In genomic region chr3:96576005-96576658, GRCm38 (mm10) we compare ENCODE assay signal across 8 mouse cellular contexts. TPM values are rescaled to one million over a fixed set of nuclear protein-coding genes. Genes with fewer than 3 reads are reported as not detected.
DNase-seq lines count a peak whose midpoint lies in the region; ATAC-seq lines count a peak whose summit lies in the region.

No protein-coding gene starts in this region.

- H3K27ac ChIP-seq in forebrain, embryonic 10.5 days: peak overlapping the region; percentile 81
- H3K27ac ChIP-seq in limb, embryonic 12.5 days: peak overlapping the region; percentile 76
- H3K27ac ChIP-seq in midbrain, embryonic 13.5 days: peak overlapping the region; percentile 66

- peak overlapping the region; percentile 47 for H3K4me2 ChIP-seq in limb, embryonic 12.5 days
- H3K4me2 ChIP-seq in midbrain, embryonic 13.5 days (replicated peaks): peak overlapping the region; percentile 41

- intact Hi-C loops in heart, postnatal 25 days (cut with DNase I): loop anchor here (1.0 kb wide), 1 partner anchor 19 kb away; the partner anchor contains the start of gene Txnip

- H3K4me1 ChIP-seq in forebrain, embryonic 10.5 days: peaks cover 47% of the 10 kb centered on the region
- peaks cover 24% of the 10 kb centered on the region for H3K4me1 ChIP-seq in limb, embryonic 12.5 days (replicated peaks)
- peaks cover 20% of the 10 kb centered on the region for H3K4me1 ChIP-seq in midbrain, embryonic 13.5 days (replicated peaks)

- H3K4me3 ChIP-seq in forebrain, embryonic 10.5 days: peak overlapping the region; percentile 33
- H3K4me3 ChIP-seq in limb, embryonic 12.5 days (replicated peaks): peak overlapping the region; percentile 8
- H3K4me3 ChIP-seq in midbrain, embryonic 13.5 days (replicated peaks): no peak overlapping the region

- WGBS in forebrain, embryonic 10.5 days: 81% methylated on average over 14 of the region's 14 CpGs
- 50% methylated on average over 14 of the region's 14 CpGs for WGBS in limb, embryonic 12.5 days
- WGBS in midbrain, embryonic 13.5 days: 76% methylated on average over 14 of the region's 14 CpGs

- no peak overlapping the region for H3K9ac ChIP-seq in limb, embryonic 12.5 days (replicated peaks)
- no peak overlapping the region; the same call in 1 of the 2 replicates for H3K9ac ChIP-seq in midbrain, embryonic 13.5 days (replicated peaks)

- peak; percentile 38 for DNase-seq in urinary bladder, postnatal 25 days (ENCODE audit: low spot score)
- no peak for DNase-seq in urinary bladder, postnatal 10 days (ENCODE audit: low spot score)
- no peak for DNase-seq in forebrain, embryonic 10.5 days (ENCODE audit: extremely low spot score, low spot score)
- peak; percentile 81 for DNase-seq in heart, postnatal 25 days (ENCODE audit: low spot score)
- DNase-seq in cerebellum, postnatal 4 days (ENCODE audit: low spot score in 2 of 2): no peak
- no peak for DNase-seq in right cerebral cortex, postnatal 14 days

- H3K36me3 ChIP-seq in forebrain, embryonic 10.5 days (replicated peaks): no peaks in the 10 kb centered on the region
- peaks cover 3% of the 10 kb centered on the region; the same call in 1 of the 2 replicates for H3K36me3 ChIP-seq in limb, embryonic 12.5 days
- no peaks in the 10 kb centered on the region for H3K36me3 ChIP-seq in midbrain, embryonic 13.5 days

- no peaks in the 10 kb centered on the region for H3K9me3 ChIP-seq in forebrain, embryonic 10.5 days
- no peaks in the 10 kb centered on the region for H3K9me3 ChIP-seq in limb, embryonic 12.5 days
- no peaks in the 10 kb centered on the region for H3K9me3 ChIP-seq in midbrain, embryonic 13.5 days

- no peak; the same call in 1 of the 2 replicates for ATAC-seq in limb, embryonic 12.5 days (ENCODE audit: insufficient number of reproducible peaks, insufficient read depth, low FRiP score, low TSS enrichment, low read depth)
- ATAC-seq in midbrain, embryonic 13.5 days: no peak

- H3K27me3 ChIP-seq in forebrain, embryonic 10.5 days (ENCODE audit: poor library complexity, severe bottlenecking): peaks cover 6% of the 10 kb centered on the region
- peaks cover 3% of the 10 kb centered on the region; the same call in 1 of the 2 replicates for H3K27me3 ChIP-seq in limb, embryonic 12.5 days
- peaks cover 4% of the 10 kb centered on the region; the same call in 1 of the 2 replicates for H3K27me3 ChIP-seq in midbrain, embryonic 13.5 days

RNA-seq across cellular contexts. Expression of gene Gm16253, which starts 0.7 kb away (rescaled TPM):
- 0.66 and 1.6 TPM in 2 replicates for polyA plus RNA-seq in forebrain, embryonic 10.5 days (2016; fragmentation: Nextera tagmentation; extraction: Ambion mirVana)
- total RNA-seq in heart, postnatal 25 days (2021): 1 to 10 TPM; 1.1 to 2.1 TPM
- polyA plus RNA-seq in limb, embryonic 12.5 days (2016; fragmentation: Nextera tagmentation; extraction: Ambion mirVana): 0.72 and 1.5 TPM in 2 replicates
- 0.81 and 1.7 TPM in 2 replicates for polyA plus RNA-seq in midbrain, embryonic 13.5 days (2015; fragmentation: Nextera tagmentation; extraction: Ambion mirVana)

RNA-seq across cellular contexts. Expression of gene Polr3gl, which starts 17.8 kb away (rescaled TPM):
- polyA plus RNA-seq in forebrain, embryonic 10.5 days (2016; fragmentation: Nextera tagmentation; extraction: Ambion mirVana): 23.8 and 27.3 TPM in 2 replicates
- 10 to 100 TPM; 25.2 to 25.9 TPM for total RNA-seq in heart, postnatal 25 days (2021)
- 48.5 and 50.4 TPM in 2 replicates for polyA plus RNA-seq in limb, embryonic 12.5 days (2016; fragmentation: Nextera tagmentation; extraction: Ambion mirVana)
- 41.1 and 42.0 TPM in 2 replicates for polyA plus RNA-seq in midbrain, embryonic 13.5 days (2015; fragmentation: Nextera tagmentation; extraction: Ambion mirVana)

RNA-seq across cellular contexts. Expression of gene Txnip, which starts 18.4 kb away (rescaled TPM):
- polyA plus RNA-seq in forebrain, embryonic 10.5 days (2016; fragmentation: Nextera tagmentation; extraction: Ambion mirVana): 26.8 and 27.9 TPM in 2 replicates
- total RNA-seq in heart, postnatal 25 days (2021): 100 to 1,000 TPM; 341 to 607 TPM
- polyA plus RNA-seq in limb, embryonic 12.5 days (2016; fragmentation: Nextera tagmentation; extraction: Ambion mirVana): 68.2 and 70.9 TPM in 2 replicates
- 52.2 and 57.6 TPM in 2 replicates for polyA plus RNA-seq in midbrain, embryonic 13.5 days (2015; fragmentation: Nextera tagmentation; extraction: Ambion mirVana)

RNA-seq across cellular contexts. Expression of gene Ankrd34a, which starts 20.3 kb away (rescaled TPM):
- polyA plus RNA-seq in forebrain, embryonic 10.5 days (2016; fragmentation: Nextera tagmentation; extraction: Ambion mirVana): 1.2 TPM in 2 replicates
- 1 to 10 TPM; 1.9 to 2.4 TPM for total RNA-seq in heart, postnatal 25 days (2021)
- 1.5 and 2.2 TPM in 2 replicates for polyA plus RNA-seq in limb, embryonic 12.5 days (2016; fragmentation: Nextera tagmentation; extraction: Ambion mirVana)
- polyA plus RNA-seq in midbrain, embryonic 13.5 days (2015; fragmentation: Nextera tagmentation; extraction: Ambion mirVana): 5.3 and 6.5 TPM in 2 replicates

RNA-seq across cellular contexts. Expression of gene Lix1l, which starts 24.8 kb away (rescaled TPM):
- polyA plus RNA-seq in forebrain, embryonic 10.5 days (2016; fragmentation: Nextera tagmentation; extraction: Ambion mirVana): 3.2 and 3.9 TPM in 2 replicates
- total RNA-seq in heart, postnatal 25 days (2021): 10 to 100 TPM; 25.4 to 27.2 TPM
- polyA plus RNA-seq in limb, embryonic 12.5 days (2016; fragmentation: Nextera tagmentation; extraction: Ambion mirVana): 5.7 and 6.8 TPM in 2 replicates
- 5.7 and 6.2 TPM in 2 replicates for polyA plus RNA-seq in midbrain, embryonic 13.5 days (2015; fragmentation: Nextera tagmentation; extraction: Ambion mirVana)

Comparison
In these comparisons a context has a peak if more than half of its experiments do, and no peak if none do; other contexts are left out.
1. DNase-seq: peak in urinary bladder, postnatal 25 days (single experiment) and heart, postnatal 25 days (single experiment); none in urinary bladder, postnatal 10 days (single experiment), forebrain, embryonic 10.5 days (single experiment), cerebellum, postnatal 4 days (0 of 2) and right cerebral cortex, postnatal 14 days (single experiment).
2. Peak in every context shown above with its lines, with median percentiles within 50 percentile points of each other: H3K27ac ChIP-seq.